Comparison of ENCODE assay signal across 23 mouse cellular contexts in the genomic region with DNA sequence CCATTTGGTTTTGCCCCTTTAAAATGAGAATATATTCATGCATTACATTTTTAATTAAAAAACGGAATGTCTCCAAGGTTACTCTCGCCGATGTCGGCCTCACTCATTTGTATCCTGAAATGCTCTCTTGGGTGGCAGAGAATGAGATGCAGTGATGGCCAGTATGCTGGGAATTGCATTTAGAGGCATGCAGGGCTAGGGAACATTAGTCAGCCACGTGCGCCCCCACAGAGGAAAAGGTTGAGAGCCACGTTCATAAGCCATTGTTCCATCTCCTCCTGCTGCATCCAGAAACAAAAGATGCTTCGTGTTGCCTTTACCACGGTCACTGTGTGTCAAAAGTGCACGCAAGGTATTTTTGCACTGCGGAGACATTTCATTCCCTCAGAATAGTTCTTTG.
DNase-seq lines count a peak whose midpoint lies in the region; ATAC-seq and TF ChIP-seq lines count a peak whose summit lies in the region.
"Had no signal": no experiment of that assay in that cellular context is flagged by ENCODE, and none has a peak within 500 bp of the region (broad histone marks: within the 10 kb centered on the region; RNA-seq: fewer than 3 reads in every experiment).

No protein-coding gene starts in this region.

- no peaks in the 10 kb centered on the region for H3K27me3 ChIP-seq in hindbrain, embryonic 10.5 days (ENCODE audit: insufficient read depth, poor library complexity, severe bottlenecking)
- no peaks in the 10 kb centered on the region for H3K27me3 ChIP-seq in hindbrain, embryonic 11.5 days (ENCODE audit: control insufficient read depth, insufficient read depth, low read length)
- H3K27me3 ChIP-seq in midbrain, embryonic 12.5 days: no peaks in the 10 kb centered on the region
- H3K27me3 ChIP-seq in neural tube, embryonic 12.5 days (replicated peaks): no peaks in the 10 kb centered on the region
- H3K27me3 ChIP-seq: embryonic facial prominence, embryonic 12.5 days; forebrain, embryonic 13.5 days; hindbrain, embryonic 15.5 days; liver, embryonic 13.5 days had no signal

- H3K9me3 ChIP-seq in hindbrain, embryonic 10.5 days: no peaks in the 10 kb centered on the region
- H3K9me3 ChIP-seq in hindbrain, embryonic 11.5 days (ENCODE audit: control insufficient read depth, low read length): no peaks in the 10 kb centered on the region
- H3K9me3 ChIP-seq in midbrain, embryonic 12.5 days: no peaks in the 10 kb centered on the region
- no peaks in the 10 kb centered on the region for H3K9me3 ChIP-seq in neural tube, embryonic 12.5 days
- H3K9me3 ChIP-seq: embryonic facial prominence, embryonic 12.5 days; forebrain, embryonic 13.5 days; hindbrain, embryonic 15.5 days; liver, embryonic 13.5 days had no signal

- H3K4me3 ChIP-seq in hindbrain, embryonic 10.5 days: no peak overlapping the region
- H3K4me3 ChIP-seq in hindbrain, embryonic 11.5 days (ENCODE audit: low read depth, low read length): no peak overlapping the region
- no peak overlapping the region for H3K4me3 ChIP-seq in midbrain, embryonic 12.5 days
- no peak overlapping the region for H3K4me3 ChIP-seq in neural tube, embryonic 12.5 days
- no peak overlapping the region for H3K4me3 ChIP-seq in layer of hippocampus, adult 2 months
- H3K4me3 ChIP-seq: embryonic facial prominence, embryonic 12.5 days; erythroblast, embryonic 14.5 days; forebrain, embryonic 13.5 days; hindbrain, embryonic 15.5 days; left cerebral cortex, adult 2 months; liver, embryonic 13.5 days had no signal

- WGBS in hindbrain, embryonic 10.5 days: 49% methylated on average over 11 of the region's 11 CpGs
- 41% methylated on average over 11 of the region's 11 CpGs for WGBS in hindbrain, embryonic 11.5 days
- 57% methylated on average over 11 of the region's 11 CpGs for WGBS in midbrain, embryonic 12.5 days
- 36% methylated on average over 11 of the region's 11 CpGs for WGBS in neural tube, embryonic 12.5 days

- H3K27ac ChIP-seq in hindbrain, embryonic 10.5 days: peak overlapping the region; percentile 67
- H3K27ac ChIP-seq in hindbrain, embryonic 11.5 days (ENCODE audit: low read depth, low read length): peak overlapping the region; percentile 77
- peak overlapping the region; percentile 58 for H3K27ac ChIP-seq in midbrain, embryonic 12.5 days (replicated peaks)
- H3K27ac ChIP-seq in neural tube, embryonic 12.5 days: peak overlapping the region; percentile 76
- H3K27ac ChIP-seq in layer of hippocampus, adult 2 months: no peak overlapping the region
- H3K27ac ChIP-seq: embryonic facial prominence, embryonic 12.5 days; forebrain, embryonic 13.5 days; left cerebral cortex, adult 2 months; liver, embryonic 13.5 days had no signal

- DNase-seq in hindbrain, embryonic 10.5 days (ENCODE audit: low spot score): no peak
- DNase-seq in hindbrain, embryonic 11.5 days (ENCODE audit: low spot score): no peak
- DNase-seq in embryo, embryonic 11 days: no peak
- no peak for DNase-seq in kidney, postnatal 10 days
- DNase-seq in layer of hippocampus, adult 2 months (ENCODE audit: low spot score in 2 of 2): no peak
- DNase-seq: adrenal gland, adult 2 months; cerebellum, adult 11-12 months; cerebellum, postnatal 10 days; gastrocnemius, postnatal 10 days; liver, embryonic 13.5 days; lung, adult 2 months; lung, postnatal 14 days; right cerebral cortex, postnatal 25 days; spleen, adult 18-20 months had no signal

- H3K36me3 ChIP-seq in hindbrain, embryonic 10.5 days: no peaks in the 10 kb centered on the region
- H3K36me3 ChIP-seq in hindbrain, embryonic 11.5 days (ENCODE audit: control insufficient read depth, insufficient read depth, low read length): no peaks in the 10 kb centered on the region
- H3K36me3 ChIP-seq in midbrain, embryonic 12.5 days: no peaks in the 10 kb centered on the region
- H3K36me3 ChIP-seq in neural tube, embryonic 12.5 days: no peaks in the 10 kb centered on the region
- H3K36me3 ChIP-seq: embryonic facial prominence, embryonic 12.5 days; hindbrain, embryonic 15.5 days; liver, embryonic 13.5 days had no signal

- no peak for TF ChIP-seq CTCF in layer of hippocampus, adult 2 months (conservative IDR thresholded peaks at IDR 0.05)

- peaks cover 28% of the 10 kb centered on the region for H3K4me1 ChIP-seq in hindbrain, embryonic 10.5 days (replicated peaks)
- no peaks in the 10 kb centered on the region for H3K4me1 ChIP-seq in hindbrain, embryonic 11.5 days (replicated peaks; ENCODE audit: control insufficient read depth, insufficient read depth, low read length)
- peaks cover 13% of the 10 kb centered on the region for H3K4me1 ChIP-seq in midbrain, embryonic 12.5 days
- H3K4me1 ChIP-seq in neural tube, embryonic 12.5 days: peaks cover 20% of the 10 kb centered on the region
- H3K4me1 ChIP-seq: embryonic facial prominence, embryonic 12.5 days; liver, embryonic 13.5 days had no signal

- no peak overlapping the region for H3K4me2 ChIP-seq in hindbrain, embryonic 11.5 days (replicated peaks; ENCODE audit: low read depth, low read length)
- H3K4me2 ChIP-seq in midbrain, embryonic 12.5 days (replicated peaks): no peak overlapping the region
- H3K4me2 ChIP-seq in neural tube, embryonic 12.5 days (replicated peaks): no peak overlapping the region
- H3K4me2 ChIP-seq: embryonic facial prominence, embryonic 12.5 days; forebrain, embryonic 13.5 days; heart, embryonic 11.5 days; hindbrain, embryonic 15.5 days; liver, embryonic 13.5 days had no signal

- no peak overlapping the region for H3K9ac ChIP-seq in hindbrain, embryonic 11.5 days (ENCODE audit: low read depth, low read length)
- H3K9ac ChIP-seq in midbrain, embryonic 12.5 days (replicated peaks): no peak overlapping the region
- H3K9ac ChIP-seq in neural tube, embryonic 12.5 days: no peak overlapping the region
- H3K9ac ChIP-seq: embryonic facial prominence, embryonic 12.5 days; forebrain, embryonic 13.5 days; hindbrain, embryonic 15.5 days; liver, embryonic 13.5 days had no signal

- ATAC-seq in hindbrain, embryonic 11.5 days (ENCODE audit: low FRiP score): no peak
- ATAC-seq in midbrain, embryonic 12.5 days (ENCODE audit: low FRiP score, low read depth): no peak
- 0 out of 2 replicates have a peak, but pooled peaks have one; percentile 21 for ATAC-seq in neural tube, embryonic 12.5 days (ENCODE audit: low FRiP score, low read depth)
- ATAC-seq: forebrain, embryonic 13.5 days; intestine, embryonic 16.5 days had no signal
